Mouse (Mus musculus) yolk sac, embryonic 10.5 days (tissue): ENCODE data around the gene Stard13.

Experiments
- DNase-seq: peaks from one replicate; pipeline ENCODE4 v3.0.0-alpha.2; 2017; ENCODE audit warnings: low spot score

Gene Stard13

DNA sequence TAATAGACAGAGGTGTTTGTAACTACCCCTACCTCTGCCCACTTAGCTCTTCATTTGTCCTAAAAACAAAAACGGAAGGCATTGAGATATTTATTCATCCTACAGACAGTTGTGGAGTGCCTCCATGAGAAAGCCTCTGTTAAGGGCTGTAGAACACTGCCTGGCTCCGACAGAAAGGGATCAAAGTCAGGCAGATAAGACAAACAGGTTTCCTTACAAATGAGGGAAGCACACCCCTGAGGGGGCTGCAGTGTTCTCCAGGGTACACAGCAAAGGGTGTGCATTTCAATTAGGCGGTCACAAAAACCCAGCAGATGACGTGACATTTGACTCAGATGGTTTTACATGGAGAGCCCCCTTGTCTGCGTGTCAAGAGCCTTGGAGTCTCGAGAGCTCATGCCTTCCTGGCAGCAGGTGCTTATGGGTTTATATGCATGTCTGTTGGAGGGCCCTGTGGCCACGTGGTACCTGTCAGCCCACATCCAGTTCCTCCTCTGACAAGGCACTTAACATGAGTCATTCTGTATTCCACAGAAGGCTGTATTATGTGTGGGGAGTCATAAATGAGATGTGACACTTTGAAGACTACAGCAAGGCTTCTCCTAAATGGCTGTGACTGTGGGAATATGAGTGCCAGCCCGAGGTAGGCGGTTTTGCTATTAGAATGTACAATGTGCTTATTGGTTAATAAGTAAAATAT is 129.1 kb downstream of the Stard13 start:
- DNase-seq, result no peak

DNA sequence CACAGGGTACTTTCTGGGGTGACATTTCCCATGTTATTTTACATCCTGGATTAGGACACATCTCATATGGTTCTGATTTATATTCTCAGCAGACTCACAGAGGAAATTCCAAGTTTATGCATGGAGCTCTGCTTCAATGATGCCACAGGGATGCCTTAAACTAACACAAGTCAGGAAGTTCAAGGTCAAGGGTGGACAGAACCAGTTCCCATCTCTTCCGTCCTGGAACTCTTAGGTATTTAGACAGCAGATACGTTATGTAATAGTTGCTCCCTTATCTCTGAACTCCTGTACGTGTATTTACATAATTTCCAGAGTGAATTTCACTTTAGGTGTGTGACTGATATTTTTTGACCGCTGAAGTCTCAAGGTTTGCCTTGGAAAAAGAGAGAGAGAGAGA is 130.4 kb downstream of the Stard13 start:
- no peak for DNase-seq

DNA sequence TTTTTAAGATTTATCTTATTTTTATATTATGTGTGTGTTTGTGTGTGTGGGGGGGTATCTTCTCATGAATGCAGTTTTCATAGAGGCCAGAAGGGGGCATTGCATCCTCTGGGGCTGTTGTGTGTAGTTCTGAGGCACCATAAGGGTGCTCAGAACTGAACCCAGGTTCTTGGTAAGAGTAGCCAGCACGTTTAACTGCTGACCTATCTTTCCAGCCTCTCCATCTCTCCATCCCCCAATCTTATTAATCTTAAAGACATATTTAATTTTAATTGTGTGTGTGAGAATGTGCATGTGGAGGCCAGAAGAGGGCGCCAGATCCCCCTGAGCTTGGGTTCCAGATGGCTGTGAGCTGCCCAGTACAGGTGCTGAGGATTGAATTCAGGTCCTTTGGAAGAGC is 131.4 kb downstream of the Stard13 start:
- DNase-seq, result no peak

DNA sequence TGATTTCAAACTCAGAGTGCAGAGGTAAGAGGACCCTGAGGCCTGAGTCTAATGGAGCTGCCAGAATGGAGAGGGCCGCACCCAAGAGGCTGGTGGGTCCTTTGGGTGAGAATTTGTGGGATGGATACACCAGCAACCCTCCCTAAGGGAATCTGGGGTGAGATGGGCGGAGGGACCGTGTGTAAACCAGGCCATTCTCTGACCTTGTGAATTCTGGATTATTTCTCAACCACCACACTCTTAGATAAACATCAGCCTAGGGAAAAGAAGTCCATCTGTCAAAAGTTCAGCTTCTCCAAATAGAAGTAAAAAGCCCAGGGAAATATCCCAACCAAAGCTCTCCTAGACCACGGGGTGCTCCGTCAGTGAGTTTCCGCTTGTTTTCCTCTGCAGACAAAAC is 137.6 kb downstream of the Stard13 start:
- peak; percentile 24 for DNase-seq

DNA sequence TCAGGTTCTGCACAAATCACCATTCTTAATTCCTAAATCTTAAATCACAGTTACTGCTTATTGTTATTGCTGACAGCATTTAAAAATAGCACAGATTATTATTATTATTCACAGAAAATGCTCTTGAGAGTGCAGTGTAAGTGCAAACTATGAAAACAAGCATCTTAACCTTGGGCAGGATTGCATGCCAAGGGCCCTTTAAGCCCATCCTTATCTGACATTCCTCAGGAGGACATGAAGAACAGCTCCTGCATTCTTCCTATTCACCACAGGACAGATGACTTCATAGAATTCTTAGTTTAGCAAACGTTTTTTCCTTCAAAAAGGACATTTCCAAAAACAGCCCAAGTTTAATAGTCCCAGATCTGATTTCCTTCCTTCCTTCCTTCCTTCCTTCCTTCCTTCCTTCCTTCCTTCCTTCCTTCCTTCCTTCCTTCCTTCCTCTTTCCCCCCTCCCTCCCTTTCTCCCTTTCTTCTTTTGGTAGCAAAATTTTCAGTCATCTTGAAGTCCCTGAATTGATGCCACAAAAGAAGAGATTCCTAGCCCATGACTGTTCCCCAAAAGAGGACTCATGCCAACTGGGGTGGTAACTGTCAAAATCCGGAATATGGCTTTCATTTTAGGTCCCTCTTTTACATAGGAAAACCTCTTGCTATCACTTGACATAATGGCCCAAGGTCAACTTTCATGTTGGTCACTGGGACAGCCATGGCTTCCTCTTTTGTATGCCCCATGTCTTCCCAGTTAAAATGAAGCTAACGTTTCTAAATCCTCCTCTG is 140.6 kb downstream of the Stard13 start:
- no peak for DNase-seq

DNA sequence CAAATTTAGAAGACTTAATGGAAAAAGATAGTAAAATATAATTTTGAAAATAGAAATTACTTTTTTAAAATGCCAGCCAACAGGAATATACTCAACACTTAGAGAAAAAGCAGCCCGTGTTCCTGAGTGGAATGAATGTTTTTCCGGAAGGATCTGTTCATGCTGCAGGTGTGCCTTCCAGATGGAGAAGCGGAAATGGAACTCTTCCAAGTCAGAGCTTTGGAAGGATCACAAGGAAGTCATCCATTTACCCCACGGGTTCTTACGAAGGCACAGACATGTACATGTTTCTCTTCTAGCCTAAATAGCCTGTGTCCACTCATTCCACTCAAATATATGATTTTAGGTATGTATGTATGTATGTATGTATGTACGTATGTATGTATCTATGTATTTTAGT is 142.6 kb downstream of the Stard13 start:
- no peak for DNase-seq

DNA sequence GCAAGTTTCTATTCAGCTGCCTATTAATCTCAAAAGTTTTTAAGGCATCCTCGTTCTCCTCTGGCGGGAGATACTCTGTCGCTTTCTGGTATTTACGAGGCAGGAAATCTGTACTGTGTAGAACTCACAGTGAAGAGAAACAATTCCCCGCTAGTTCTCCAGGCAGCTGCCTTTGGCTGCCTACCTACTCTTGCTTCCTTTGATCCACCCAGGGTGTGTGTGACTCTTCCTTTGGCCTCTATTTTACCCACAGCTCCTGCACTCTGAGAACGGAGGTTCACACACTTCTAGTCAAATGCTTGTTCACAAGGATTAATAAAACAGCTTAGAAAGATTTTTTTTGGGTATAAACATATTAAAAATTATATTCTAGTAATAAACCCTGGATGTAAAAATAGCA is 144.4 kb downstream of the Stard13 start:
- DNase-seq, result no peak

DNA sequence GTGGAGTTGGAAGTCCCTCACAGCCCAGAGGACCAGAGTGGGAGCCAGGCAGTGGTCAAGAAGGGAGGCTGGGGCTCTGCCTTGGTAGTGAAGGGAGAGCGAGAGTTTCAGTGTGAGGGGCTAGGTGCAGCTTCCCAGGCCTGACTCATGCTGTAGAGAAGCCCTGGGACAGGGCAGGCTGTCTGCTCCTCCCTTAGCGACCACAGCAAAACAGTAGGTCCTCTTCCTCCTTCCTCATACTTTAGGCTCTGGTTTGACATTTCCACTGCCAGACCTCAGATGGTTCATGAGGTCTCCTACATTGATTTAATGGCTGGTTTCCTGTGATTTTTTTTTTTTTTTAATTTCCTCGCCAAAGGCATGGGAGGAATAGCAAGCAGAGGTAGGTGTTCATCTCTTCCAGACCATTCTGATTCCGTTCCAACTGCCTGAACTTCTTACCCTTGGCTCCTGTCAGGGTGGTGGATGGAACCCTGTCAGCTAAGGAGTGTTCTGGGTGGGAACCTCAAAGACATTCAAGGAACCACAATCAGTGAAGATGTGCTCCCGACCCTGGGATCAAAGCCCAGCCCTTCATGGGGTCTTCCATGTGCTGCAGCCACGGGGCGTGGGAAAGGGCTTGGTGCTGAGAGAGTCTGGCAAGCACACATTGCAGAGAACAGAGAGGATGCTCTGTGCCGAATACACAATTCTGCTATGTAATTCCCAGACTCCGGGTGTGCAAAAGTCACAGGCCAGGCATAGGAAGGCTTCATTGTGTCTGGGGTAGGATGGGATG is 147.0 kb downstream of the Stard13 start:
- DNase-seq, result no peak

DNA sequence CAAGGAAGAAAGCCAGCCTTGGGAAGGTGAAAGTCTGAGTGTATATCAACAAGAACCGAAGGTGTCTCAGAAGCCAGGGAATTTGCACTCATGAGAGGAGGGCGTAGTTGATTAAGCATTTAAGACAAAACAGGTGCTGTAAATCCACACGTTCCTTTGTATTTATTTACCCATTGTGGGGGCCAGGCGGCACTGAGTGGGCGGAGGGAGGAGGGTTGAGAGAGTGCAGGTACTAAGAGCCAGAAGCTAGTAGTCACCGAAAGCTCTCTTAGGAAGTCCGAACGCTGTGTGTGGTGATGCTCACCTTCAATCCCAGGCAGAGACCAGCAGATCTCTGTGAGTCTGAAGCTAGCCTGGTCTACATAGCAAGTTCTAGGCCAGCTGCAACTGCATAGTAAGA is 147.9 kb downstream of the Stard13 start:
- no peak for DNase-seq

DNA sequence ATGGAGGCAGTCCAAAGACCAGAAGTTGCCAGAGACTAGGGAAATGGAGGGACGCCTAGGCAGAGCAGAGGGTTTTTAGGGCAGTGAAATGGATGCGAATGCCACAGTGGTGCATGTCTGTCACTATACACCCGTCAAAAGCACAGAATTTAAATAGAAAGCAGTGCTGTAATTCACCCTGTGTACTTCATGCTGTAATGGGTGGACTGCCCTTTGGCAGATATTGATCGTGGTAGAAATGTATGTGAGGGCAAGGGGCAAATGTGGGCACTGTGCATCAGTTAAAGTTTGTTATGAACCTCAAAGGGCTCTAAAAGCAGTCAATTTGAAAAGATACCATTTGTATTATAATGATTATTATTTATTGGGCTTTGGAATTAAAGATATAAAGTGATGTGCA is 153.4 kb downstream of the Stard13 start:
- DNase-seq, result no peak

DNA sequence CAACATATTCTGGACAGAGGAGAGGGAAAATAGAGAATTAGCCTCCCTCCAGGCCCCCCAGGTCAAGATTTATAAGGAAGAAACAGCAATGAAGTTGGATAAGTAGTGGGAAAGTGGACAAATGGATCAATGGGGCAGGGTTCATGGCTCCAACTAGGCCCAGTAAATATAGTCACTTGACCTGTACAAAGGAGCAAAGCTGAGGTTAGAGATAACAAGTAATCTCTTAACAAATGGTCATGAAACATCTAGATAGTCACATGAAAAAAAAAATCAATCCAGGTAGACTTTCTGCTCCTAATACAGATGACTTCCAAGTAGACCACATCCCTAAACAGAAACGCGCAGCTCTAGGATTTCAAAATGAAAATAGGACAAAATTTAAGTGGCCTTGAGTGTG is 155.7 kb downstream of the Stard13 start:
- no peak for DNase-seq

DNA sequence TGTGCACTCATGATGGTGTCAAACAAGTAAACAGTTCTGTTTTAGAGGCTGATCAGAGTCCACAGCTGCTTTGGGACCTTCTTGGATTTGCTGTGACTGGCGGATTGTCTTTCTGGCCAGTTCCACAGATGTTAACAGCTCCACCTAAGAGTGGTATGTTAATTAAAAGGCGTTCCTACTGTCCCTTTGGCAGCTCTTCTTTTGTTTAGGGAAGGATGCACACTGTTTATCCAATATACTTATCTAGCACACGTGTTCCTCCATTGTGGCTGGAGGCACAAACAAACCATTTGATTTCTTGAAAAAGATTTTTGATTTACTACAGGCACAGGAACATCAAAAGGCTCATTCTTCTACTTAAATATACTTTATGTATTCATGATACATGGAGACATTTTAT is 156.7 kb downstream of the Stard13 start:
- no peak for DNase-seq

DNA sequence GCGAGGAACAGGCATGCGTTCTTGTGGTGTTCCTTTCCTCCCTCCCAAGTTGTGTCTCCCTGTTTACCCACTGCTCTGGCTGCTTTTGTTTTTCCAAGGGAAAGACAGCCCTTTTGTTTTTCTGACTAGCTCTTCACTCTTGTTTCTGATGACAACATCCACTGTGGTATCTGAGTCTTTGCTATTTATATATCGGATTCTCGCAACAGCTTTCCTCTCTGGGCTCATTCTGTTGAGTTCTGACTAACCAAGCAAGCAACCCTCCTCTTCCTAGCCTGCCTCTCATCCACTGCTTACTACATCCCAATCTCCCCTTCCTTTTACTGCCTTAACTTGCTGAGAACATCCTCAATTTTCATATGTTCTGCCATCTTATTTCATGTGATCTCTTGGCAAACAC is 159.4 kb downstream of the Stard13 start:
- no peak for DNase-seq

DNA sequence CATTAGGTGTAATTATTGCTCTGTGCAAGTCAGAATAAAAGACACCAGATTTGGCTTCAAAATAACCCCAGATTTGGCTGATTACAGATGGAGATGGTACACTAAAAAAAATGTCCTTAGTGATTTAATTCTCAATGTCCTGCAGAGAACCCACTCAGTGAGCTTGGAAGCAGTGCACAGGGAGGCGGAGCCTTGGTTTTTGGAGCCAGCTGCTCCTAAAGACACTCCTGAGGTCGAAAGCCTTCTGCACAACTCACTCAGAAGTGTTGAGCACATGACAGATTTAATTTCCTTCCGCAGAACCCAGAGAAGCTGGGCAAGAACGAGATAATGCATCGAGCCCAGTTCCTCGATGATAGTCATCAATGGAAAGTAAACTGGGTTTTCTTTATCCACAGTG is 162.2 kb downstream of the Stard13 start:
- DNase-seq, result no peak

DNA sequence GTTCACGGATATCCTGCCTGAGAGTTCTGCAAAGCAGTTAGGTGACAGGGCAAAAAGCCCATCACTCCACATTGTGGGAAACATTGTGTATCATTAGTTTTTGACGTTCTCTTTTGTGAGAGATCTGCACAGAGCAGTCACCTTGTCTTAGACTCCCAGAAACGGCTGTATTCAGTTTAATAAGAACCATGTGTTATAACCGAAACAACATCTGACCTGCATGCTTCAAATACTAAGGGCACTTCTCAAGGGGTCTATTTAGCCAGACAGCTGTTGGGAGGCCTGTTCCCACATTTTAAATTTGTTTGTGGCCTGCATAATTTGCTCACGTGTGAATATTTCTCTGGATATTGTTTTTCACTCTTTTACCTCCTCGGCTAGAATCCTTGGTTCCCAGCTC is 162.7 kb downstream of the Stard13 start:
- DNase-seq, result no peak

DNA sequence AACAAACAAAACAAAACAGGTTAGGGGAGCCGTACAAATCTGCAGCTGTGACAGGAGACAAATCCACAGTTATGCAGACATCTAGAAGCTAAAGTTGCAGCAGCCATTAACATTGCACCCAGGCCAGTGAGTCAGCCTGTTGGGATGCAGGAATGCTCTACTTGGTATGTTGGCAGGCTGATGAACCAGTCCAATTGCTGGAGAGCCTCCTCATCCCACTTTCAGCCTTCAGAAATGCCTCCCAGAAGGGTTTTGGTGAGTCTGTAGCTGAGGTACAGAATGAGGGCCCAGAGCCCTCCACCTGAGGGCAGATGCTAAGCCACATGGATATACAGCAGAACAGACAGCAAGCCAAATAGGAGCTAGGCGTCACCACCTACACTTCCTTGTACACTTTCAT is 164.1 kb downstream of the Stard13 start:
- DNase-seq, result no peak

DNA sequence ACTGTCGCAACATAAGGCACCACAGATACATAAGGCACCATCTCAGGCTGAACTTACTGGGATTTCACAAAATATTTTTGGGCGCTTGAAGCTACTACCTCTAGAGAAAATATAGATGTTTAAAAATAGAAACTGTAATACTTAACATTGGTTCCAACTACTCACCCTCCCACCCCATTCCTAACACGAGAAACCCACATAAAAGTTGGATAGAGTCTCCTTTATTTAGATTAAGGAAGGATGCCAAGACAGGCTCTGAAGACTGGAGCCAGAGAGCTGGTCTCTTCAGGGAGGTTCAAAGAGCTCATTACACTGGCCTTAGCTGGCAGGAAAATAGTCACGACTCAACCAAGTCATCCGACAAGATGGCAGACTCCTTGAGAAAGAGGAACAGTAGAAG is 167.6 kb downstream of the Stard13 start:
- DNase-seq, result no peak

DNA sequence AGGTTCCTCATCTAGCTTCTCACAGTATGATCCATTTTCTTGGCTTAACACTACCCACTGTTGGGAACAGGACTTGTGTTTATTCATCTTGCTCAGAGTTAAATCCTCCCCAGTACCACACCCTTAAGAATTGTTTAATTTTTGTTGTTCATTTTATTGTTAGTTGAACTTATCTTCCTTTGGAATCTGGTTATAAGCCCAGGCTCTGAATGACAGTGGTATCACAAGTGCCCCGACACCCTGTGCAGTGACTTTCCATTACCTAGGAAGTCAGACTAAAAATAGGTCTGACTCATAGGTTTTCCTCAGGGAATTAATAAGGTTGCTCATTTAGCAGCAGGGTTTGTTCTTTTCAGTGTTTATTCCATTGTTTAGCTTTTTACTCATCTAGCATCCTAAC is 168.4 kb downstream of the Stard13 start:
- DNase-seq, result no peak

DNA sequence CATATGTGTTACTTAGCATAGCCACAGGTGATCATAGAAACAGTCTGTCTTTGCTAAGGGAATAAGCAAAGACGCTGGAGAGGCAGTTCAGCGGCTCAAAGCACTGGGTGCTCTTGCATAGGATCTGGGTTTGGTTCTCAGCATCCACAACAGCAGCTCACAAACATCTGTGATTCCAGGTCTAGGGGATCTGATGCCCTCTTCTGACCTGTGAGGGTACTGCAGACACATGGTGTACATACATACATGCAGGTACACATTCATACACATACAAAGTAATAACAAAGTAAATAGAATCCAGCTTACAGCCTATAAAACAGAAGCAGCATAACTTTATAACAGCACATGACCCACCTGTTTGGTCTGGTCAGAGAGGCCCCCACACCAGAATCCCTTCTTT is 171.7 kb downstream of the Stard13 start:
- no peak for DNase-seq

DNA sequence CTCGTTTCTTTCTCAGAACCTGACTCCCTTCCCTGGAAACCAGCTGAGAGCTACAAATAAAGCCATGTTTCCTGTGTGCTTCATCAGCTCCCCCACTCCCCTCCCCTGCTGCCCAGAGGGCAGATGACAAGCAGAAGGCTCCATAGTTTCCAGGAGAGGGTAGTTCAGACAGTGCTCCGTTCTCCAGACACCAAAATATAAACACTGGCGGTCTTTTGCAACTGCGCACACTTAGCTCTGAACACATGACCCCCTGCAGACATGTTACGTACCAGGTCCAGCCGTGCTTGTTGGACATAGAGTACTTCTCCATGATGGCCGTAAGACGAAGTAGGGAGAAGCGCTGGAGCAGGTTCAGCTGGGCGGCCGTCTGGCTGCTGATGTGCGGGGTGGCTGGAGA is 173.2 kb downstream of the Stard13 start:
- peak; percentile 53 for DNase-seq

DNA sequence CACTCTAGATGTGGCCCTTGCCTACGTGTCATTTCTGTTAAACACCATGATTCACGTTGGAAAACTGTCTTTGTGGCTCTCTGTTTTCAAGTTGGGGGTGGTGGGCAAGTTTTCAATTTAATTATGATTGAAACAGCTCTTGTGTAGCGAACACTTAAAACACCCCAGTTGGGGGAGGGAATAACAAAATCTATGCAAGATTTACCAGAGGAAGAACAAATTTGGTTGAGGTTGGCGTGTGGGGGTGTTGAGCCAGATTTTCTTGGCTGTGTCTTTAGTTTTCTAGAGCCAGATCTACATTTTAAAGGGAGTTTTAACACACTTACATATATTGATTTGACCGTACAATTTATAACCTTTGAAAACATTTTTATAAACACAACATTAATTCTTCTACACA is 173.9 kb downstream of the Stard13 start:
- no peak for DNase-seq

DNA sequence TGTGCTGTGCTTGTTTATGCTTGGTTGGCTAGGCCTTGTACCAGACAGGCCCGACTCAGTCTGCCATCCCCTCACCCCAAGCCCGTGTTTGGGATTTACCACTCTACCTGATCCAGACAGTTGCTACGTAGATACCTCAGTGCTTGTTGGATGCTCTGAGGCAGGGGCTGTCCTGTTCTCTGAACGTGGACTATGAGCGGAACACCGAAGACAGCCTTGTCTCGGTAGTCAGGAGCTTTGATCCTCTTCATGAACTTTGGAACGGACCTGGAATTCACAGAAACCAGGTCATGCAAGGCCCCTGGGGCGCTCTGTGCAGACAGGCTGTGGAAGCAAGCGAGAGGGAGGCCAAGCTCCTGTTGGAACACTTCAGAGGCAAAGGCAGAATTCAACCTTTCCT is 174.3 kb downstream of the Stard13 start:
- DNase-seq, result peak; percentile 65

DNA sequence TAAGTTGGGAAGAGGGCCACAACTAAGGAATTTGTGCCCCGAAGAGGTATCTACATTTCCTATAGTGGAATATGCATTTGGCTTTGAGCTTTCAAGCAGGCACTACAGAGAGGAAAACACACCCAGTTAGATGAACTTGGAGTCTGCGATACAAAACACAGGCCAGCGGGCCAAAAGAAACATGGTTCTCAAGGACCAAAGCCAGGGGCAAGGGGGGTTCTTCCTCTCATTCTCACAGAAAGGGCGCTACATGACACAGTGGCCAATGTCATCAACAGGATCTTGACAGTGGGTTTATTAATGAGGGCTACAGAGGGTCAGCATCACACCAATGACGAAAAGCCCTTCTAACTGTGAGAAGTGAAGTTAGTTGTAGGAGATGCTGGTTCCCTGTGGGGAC is 175.9 kb downstream of the Stard13 start:
- no peak for DNase-seq
